ENCODE assay signal across 8 mouse cellular contexts in the genomic region with DNA sequence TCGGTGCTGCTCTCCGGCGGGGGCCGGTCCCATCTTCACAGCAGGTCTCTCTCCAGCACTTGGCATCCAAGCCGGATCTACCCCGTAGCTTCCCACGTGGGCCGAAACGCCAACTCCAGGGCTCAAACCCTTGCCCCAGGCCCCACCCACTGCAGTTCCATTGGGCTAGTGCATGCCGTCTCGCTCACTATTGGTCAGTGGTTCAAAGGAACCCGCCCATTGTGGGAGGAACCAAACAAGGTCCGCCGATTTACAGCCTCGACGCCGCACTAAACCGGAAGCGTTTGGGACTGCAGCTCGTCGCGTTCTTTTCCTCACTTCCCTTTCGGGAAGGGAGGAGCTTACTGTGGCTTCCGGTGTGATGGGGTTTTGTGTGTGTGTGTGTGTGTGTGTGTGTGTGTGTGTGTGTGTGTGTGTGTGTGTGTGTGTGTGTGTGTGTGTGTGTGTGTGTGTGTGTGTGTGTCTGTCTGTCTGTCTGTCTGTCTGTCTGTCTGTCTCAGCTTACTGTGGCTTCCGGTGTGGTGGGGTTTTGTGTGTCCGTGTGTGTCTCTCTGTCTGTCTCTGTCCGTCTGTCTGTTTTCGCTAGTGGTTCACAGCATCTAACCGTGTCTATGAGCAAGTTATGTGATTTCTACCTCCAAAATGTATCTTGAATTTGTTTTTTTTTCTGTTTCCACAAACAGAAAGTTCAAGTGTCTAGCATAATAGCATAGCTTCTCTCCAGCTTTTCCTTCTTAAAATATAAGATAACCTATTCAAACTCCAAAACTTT. TPM values are rescaled to one million over a fixed set of nuclear protein-coding genes. Genes with fewer than 3 reads are reported as not detected.
DNase-seq lines count a peak whose midpoint lies in the region; ATAC-seq lines count a peak whose summit lies in the region.

A gene (minus strand): TSS at position 276 of the 772 bp plus-strand sequence.

- H3K27ac ChIP-seq in intestine, embryonic 14.5 days (ENCODE audit: low read depth): no peak within 1 kb of the TSS

- DNase-seq in adrenal gland, adult 18-20 months (ENCODE audit: low spot score in 2 of 2): peak; percentile 84 to 88
- DNase-seq in embryo, embryonic 11 days: peak; percentile 99
- peak; percentile 98 for DNase-seq in gastrocnemius, postnatal 25 days
- peak; percentile 97 for DNase-seq in intestine, embryonic 14.5 days (ENCODE audit: low spot score)
- DNase-seq in left cerebral cortex, postnatal 14 days (ENCODE audit: low spot score in 2 of 2): peak; percentile 99 to 100
- DNase-seq in mesoderm, embryonic 11.5 days (ENCODE audit: low read depth, low spot score): peak; percentile 100
- DNase-seq in right cerebral cortex, postnatal 36 days (ENCODE audit: low spot score in 2 of 2): peak; percentile 99
- peak; percentile 99 for DNase-seq in yolk sac, embryonic 10.5 days (ENCODE audit: low spot score)

- no peaks in the 10 kb centered on the region for H3K9me3 ChIP-seq in intestine, embryonic 14.5 days (ENCODE audit: control insufficient read depth, low read length)

- ATAC-seq in intestine, embryonic 14.5 days (replicated peaks; ENCODE audit: low FRiP score, low TSS enrichment, low read depth): peak; percentile 100

- peak within 1 kb of the TSS; percentile 84 for H3K4me3 ChIP-seq in intestine, embryonic 14.5 days (ENCODE audit: low read depth, low read length)

- peaks cover 8% of the 10 kb centered on the region; the same call in 1 of the 2 replicates for H3K4me1 ChIP-seq in intestine, embryonic 14.5 days (replicated peaks; ENCODE audit: control insufficient read depth, insufficient read depth, low read length)

- H3K36me3 ChIP-seq in intestine, embryonic 14.5 days (ENCODE audit: control insufficient read depth, insufficient read depth, low read length): peaks cover 36% of the 10 kb centered on the region

- peak within 1 kb of the TSS; percentile 88 for H3K4me2 ChIP-seq in intestine, embryonic 14.5 days (ENCODE audit: low read length)

- H3K27me3 ChIP-seq in intestine, embryonic 14.5 days (replicated peaks; ENCODE audit: control insufficient read depth, insufficient read depth, low read length): no peaks in the 10 kb centered on the region

- WGBS in intestine, embryonic 14.5 days: 2% methylated on average over 29 of the region's 29 CpGs

- intact Hi-C loops in left cerebral cortex, postnatal 14 days (cut with DNase I): no loop called here

- peak within 1 kb of the TSS; percentile 56 for H3K9ac ChIP-seq in intestine, embryonic 14.5 days (ENCODE audit: low read length)

RNA-seq across cellular contexts. Expression of the gene that starts here (rescaled TPM):
- total RNA-seq in adrenal gland, adult 18-20 months (2021): 10 to 100 TPM; 50.0 to 59.8 TPM
- total RNA-seq in gastrocnemius, postnatal 25 days (2021): 10 to 100 TPM; 13.4 to 13.5 TPM
- 26.3 and 26.4 TPM in 2 replicates for polyA plus RNA-seq in intestine, embryonic 14.5 days (2014; fragmentation: Nextera tagmentation; extraction: Ambion mirVana)
- 10 to 100 TPM; 82.7 to 84.0 TPM for total RNA-seq in left cerebral cortex, postnatal 14 days (2021)
